Mouse (Mus musculus) lung, postnatal 36 days (tissue): ENCODE data around the gene Abhd2.

Experiments used
- DNase-seq: peaks from one replicate; pipeline ENCODE4 v3.0.0; 2022; ENCODE audit warnings: mixed read lengths

Gene Abhd2

DNA sequence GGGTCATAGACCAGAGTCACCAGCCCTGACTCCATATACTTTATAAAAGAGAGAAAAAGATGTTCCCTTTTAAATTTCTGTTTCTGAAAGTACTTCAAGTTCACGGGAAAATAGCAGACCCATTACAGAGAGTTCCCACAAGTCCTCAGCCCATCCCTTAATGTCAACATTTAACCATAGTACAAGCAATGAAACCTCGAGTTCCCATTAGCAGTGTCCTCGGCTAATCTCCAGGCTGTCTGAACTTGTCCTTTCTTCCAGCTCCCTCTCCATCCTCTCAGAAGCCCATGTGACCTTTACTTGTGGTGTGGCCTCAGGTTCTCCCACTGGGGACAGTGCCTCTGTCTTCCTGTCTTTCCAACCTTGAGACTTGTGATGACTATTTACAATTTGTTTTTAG is 60.4 kb downstream of the Abhd2 start:
- peak; percentile 45 for DNase-seq

DNA sequence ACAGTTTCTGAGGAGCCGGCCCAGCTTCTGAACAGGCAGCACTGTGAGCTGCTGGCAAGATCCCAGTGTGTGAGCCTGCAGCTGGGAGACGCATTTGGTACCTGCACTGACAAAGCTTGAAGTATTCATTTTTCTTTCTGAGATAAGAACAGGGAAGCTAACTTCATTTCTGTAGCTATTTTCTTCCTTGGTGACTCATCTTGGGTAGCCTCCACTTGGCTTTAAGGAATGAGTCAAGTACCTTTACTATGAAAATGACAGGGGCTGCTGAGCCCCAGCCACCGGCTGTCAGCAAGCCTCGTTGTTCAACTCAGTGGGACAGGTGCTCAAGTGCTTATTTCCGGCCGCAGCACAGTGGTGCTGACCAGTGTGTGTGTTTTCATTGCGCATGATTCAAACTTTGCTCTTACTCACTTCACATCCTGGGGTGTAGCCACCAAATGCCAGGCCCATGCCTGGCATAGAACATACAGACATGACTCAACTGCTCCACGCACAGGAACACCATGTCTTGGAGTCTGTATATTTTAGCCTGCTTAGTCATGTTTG is 63.4 kb downstream of the Abhd2 start:
- peak; percentile 44 for DNase-seq

DNA sequence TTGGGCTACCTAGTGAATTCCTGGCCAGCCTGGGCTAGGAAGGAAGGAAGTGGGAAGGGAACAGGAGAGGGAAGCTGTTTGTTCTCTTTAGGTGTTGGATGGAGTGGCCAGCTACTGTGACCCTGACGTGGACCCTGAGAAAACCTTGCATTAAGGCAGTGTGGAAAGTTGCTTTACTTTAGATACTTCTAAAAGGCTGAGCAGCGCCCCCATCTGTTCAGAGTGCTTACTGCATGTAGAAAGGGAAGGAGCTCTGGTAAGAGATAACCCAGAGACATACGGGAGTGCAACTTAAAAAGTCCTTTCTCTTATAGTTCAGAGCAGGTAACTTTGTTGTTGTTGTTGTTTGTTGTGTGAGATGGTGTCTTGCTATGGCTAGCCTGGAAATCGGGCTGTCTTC is 72.9 kb downstream of the Abhd2 start:
- peak; percentile 88 for DNase-seq

DNA sequence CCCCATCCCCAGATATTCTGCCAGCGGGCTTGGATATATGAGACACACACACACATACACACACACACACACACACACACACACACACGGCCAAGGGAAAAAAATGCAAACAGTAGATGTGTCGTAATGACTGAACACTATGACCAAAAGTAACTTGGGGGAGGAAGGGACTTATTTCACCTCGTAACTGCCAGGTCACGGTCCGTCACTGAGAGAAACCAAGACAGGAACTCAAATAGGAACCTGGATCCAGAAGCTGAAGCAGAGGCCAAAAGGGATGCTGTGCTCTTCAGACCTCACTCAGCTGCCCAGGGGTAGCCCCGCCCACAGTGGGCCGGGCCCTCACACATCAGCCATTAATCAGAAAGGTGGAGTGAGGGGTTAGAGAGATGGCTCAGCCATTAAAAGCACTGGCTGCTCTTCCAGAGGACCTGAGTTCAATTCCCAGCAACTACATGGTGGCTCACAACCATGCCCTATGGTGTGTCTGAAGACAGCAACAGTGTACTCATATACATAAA is 73.6 kb downstream of the Abhd2 start:
- no peak for DNase-seq

DNA sequence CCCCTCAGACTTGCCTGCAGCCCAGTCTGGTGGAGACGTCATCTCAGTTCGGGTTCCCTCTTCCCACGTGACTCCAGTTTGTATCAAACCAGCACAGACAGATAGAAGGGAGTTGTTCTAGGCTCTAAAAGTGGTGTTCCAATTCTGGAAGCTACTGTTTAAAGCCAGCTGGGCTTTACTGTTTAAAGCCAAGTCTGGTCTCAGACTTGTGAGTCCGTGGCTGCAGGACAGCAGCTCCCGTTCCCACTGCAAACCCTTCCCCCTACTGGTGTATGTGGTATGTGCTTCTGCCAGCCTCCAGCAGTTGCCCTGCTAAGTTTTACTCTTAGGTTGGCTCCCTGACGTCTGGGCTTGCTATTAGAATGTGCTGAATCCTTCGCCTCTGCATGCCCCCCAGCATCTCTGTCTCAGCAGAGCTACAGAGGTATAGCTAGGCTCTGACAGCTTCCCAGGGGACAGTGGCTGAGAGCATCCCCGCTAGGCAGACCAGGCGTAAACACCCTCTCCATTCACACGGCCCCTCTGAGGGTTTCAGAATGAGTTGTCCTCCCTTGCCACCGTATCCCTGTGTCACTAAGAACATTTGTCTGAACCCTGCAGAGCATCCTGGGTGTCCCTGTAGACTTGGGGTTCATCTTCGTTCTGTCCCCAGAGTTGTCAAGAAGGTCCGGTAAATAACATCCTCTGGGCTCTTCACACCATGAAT is 74.3 kb downstream of the Abhd2 start:
- DNase-seq: no peak

DNA sequence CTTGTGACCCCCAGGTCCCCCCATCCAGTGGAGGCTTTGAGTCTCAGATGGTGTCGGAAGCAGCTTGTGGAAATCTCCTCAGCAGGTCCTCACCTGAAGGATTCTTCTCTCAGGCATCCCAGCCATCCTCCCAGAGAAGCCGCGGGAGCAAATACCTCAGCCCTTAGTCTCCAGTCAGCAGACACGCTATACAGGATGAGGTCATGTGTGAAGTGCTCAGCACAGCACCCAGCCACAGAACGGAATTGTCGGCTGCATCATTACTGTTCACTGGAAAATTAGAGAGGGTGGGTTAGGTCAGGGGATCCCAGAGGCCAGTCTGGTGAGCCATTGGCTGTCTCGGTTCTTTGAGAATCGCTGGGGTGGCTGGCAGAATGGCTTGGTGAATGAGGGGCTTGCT is 75.8 kb downstream of the Abhd2 start:
- DNase-seq: no peak

DNA sequence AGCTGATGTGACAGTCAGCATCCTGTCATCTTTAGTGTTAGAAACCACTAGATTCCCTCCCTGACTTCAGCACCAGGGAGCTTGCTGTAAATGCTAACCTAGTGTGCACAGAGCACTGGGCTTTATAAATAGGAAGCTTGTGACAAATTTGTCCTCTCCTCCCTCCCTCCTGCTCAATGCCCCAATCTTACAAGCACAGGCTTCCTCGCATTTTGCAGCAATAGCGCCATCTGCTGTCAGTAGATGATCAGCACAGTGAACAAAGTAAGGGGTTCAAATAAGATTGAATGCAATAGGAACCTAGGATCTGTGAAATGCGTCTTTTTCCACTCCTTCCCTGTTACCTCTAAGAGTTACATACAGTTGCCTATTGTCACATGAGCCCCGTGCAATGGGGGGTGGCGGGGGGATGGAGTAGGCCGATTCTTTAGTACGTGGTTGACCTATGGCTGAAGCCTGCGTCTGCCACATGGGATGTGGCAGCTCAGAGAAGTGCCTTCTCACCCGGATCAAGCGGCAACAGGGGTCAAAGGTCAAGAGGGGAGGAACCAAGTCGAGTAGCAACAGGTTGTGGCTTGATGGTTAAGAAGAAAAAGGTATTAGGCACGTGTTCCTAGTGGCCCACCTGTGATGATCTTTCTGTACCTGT is 76.9 kb downstream of the Abhd2 start:
- peak; percentile 89 for DNase-seq

DNA sequence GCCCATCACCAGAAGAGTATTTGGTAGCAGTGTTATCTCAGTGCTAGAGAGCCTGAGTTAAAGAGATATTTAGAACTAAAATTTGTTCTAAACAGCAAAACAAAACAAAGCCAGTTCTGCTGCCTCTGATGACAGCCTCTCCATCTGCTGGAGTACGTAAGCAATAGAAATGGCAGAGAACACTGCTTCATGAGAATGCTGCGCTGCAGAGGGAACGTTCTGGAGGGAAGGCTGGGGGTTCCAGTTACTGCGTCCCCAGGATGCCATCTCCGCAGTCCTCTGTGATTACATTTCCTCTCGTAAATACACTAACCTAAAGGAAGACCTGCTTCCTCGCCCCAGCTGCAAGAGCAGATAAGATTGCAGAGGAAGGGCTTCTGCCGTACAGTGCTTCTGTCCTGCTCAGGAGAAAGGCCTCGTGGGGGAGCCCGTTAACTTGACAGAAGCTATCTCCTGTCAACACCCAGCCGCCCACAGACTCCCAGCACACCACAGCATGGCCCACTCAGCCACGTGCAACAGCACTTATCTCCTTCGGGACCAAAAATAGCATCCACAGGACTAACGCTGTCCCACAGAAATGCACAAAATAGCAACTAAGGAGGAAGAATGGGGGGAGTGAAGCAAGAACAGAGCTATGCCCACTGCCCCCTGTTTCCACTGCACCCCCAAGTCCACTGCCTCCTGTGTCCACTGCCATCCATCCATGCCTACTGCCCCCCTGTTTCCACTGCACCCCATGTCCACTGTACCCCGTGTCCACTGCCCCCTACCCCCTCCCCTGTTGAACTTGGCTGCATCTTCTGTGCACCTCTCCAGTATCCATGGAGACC is 85.6 kb downstream of the Abhd2 start:
- DNase-seq: peak; percentile 36

DNA sequence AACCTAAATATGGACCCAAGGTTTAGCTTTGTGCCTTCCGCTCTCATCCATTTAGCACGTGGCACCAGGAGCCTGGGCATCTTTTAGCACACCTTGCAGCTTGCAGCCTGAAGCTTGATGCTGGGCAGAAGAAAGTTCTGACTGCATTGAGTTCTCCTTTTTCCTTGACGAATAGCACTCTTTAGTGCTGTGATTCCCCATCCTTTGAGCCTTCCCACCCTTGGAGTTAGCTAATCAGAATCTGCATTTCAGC is 86.1 kb downstream of the Abhd2 start:
- DNase-seq: no peak

DNA sequence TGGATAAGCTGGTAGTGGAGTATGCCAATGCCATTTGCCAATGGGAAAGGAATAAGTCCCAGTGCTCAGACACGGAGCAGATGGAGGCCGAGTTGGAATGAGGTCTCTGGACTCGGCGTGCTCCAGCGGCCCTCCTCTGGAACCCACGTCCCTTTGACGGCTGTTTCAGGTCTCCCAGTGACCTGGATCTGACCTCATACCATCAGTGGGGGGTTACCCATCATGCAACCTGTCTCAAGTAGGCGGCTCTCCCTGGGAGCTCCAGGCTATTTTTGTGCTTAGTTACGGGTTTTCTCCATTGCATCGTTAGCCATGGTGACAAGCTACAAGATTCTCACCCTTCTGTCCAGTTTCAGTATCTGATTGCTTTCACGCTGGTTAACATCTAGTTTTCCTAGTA is 87.1 kb downstream of the Abhd2 start:
- no peak for DNase-seq

DNA sequence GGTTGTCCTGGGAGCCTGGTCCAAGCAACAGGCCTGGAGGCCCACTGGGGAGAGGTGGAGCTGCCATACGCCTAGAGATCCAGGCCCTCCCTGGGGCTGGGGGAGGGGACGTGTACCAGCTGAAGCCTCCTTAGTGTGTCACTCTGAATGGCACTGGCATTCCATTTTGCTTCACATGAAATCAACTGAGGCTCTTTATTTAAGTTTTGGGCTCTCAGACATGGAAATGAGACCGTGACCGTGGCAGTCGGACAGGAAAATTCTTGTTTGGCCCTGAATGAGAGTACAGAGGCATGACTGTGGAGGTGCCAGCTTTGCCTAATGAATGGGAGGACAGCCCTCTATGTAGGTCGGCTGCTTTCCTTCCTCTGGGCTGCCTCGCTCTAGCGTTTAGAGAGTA is 89.2 kb downstream of the Abhd2 start:
- DNase-seq: no peak

DNA sequence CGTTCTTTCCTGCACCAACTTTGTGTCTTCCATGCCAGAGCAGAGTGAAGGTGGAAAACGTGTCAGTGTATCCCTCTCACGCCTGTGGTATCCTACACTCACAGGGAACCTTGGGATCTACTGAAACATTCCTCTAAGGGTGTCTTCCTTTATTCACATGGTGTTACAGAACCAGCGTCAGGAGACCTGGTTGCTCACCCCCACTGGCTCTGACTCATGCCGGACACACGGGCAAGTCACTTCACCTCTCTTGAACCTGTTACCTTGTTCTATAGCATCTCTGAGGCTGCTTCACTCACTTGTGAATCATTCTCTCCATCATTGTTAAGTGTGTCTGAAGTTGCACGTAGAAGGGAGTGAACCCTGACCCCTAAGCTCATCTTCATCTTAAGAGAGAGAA is 89.8 kb downstream of the Abhd2 start:
- DNase-seq: no peak

DNA sequence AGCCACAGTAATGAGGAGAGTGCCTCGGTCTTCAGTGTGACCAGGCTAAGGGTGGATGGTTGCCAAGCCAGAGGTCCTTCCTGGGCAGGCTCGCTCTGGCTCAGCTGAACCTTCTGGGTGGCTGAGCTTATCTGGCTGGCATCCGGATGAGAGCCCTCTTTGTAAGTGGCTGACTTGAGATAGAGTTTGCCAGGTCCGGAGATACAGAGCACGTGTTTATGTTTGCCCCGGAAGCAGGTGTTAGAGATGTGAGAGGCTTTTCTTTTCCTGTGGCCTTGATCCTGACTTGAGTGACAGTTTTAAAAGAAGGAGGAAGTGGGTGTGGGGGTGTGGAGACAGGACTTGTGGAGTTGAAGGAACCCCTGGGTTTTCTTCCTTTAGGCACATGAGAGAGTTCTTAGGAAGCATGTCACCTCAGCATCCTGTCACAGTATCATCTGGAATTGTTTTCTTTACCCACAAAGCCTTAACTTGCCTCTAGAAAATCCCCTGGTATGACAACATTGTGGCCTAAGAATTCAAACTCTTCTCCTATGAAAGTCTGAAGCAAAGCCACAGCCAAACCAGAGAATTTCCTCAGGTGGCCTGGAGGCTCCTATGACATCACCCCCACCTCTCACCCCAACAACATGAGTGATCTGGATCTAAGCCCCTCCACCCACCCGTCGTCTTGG is 90.5 kb downstream of the Abhd2 start:
- DNase-seq: peak; percentile 90

DNA sequence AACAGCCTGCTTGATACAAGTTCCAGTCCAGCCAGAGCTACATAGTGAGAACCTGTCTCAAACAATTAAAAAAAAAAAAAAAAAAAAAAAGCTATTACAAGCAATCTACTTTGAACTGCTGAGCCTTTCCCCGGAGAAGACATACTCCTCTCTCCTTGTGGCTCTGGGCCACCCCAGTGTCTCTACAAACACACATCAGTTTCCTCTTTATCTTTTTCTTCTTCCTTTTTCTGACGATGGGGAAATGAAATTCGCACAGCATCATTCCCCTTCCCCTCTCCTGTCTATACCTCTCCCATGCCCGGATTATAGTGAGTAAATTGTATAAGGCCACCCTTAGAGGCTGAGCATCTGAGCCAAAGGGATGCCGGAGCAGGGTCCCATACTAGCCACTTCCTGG is 95.7 kb downstream of the Abhd2 start:
- DNase-seq: no peak

DNA sequence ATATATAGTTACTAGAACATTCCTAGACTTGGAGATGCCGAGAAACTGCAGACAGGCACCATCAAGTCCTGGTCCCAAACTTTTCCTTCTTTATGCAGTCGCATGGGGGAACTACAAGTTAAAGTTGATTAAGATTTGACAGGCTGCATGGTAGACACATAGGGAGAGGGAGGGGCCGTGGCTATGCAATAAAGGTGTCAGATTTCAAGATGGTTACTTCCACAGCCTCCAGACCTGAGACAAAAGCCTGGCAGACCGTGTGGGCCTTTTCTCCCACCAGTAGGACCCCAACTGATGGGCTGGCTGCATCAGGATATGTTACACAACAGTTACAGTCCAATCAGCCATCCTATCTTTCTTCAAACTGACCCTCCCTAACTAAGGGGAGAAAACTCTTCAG is 96.4 kb downstream of the Abhd2 start:
- DNase-seq: no peak

DNA sequence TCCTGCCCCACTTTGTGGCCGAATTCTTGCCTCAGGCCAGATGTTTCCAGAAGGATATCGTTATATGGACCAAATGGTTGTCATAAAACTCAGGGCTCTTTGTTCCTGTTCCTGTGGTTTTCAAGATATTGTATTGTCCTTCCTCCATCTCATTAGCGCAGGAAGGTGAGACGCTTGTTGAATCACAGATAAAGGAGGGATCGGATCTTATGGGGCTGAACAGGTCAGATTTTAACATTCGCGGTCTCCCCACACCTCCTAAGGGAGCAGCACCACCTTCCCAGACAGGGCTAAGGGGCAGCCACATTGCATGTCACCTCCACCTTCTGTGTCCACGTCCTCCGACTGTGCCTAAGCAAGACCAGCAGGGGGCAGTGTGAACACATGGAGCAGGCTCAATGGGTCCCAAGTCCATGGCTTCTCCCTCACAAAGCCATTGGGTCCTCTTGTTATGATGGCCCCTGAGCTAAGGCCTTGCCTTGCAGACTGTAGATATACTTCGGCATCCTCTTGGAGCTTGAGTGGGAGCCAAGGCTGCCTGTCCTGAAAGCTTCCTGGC is 98.4 kb downstream of the Abhd2 start:
- peak; percentile 85 for DNase-seq

DNA sequence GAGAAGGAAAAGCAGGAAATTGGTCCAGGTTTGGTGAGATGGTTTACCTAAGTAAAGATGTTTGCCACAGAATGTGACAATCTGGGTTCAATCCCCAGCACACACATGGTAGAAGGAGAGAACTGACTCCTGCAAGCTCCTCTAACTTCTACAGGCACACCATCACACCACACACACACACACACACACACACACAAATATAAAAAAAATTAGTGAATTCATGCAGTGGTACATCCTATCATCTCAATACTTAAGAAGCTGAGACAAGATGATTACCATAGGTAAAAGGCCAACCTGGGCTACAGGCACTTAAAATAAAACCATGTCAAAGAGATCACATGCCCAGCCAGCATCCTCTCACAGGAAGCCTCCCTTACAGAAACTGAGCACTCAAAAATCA is 101.0 kb downstream of the Abhd2 start:
- DNase-seq: no peak

DNA sequence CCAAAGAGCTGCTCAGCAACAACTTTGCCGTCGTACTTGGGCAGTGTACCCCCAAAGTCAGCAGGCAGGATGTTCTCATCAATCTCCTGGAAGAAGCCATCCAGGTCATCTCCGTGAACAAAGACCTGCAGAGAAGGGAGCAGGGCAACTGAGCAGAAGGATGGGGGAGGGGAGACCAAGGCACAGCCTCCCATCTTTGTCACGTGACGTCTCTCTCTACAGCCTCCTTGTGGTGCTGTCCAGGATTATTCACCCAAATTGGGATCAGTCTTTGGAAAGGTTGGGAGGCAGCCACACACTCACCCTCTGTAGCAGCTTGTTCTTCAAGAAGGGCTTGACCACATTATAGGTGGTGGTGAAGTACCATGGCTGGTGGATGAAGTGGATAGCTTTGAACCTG is 102.6 kb downstream of the Abhd2 start:
- DNase-seq: no peak

DNA sequence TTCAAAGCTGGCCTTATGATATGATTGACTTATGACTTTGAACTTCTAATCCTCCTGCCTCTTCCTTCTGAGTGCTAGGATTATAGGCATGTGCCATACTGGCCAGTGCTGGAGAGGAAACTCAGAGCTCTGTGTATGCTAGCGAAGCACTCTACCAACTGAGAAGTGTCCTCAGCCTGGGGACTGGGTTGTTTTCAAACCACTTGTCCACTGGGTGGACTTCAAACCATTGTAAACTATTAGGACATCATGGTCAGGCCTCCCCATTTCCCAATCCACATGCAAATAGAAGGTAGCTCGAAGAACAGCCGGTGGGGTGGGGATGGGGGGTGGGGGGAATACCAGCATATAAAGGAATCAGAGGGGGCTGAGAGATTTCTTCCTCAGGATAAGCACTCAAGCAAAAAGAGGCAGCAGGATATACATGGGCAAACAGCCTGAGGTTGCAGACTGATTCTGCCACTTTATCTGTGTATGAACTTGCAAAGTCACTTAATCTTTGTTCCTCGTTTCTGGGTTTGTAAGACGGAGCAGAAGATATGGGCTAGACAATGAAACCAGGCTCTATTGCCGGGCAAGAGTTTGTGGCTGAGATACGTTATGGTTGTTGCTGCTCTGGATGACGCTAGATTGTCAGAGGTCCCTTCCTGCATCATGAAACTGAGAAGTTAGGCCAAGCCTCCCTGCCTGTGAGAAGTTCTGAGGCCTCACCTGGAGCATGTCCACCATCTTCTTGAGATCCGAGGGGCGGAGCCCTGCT is 103.7 kb downstream of the Abhd2 start:
- DNase-seq: peak; percentile 71

DNA sequence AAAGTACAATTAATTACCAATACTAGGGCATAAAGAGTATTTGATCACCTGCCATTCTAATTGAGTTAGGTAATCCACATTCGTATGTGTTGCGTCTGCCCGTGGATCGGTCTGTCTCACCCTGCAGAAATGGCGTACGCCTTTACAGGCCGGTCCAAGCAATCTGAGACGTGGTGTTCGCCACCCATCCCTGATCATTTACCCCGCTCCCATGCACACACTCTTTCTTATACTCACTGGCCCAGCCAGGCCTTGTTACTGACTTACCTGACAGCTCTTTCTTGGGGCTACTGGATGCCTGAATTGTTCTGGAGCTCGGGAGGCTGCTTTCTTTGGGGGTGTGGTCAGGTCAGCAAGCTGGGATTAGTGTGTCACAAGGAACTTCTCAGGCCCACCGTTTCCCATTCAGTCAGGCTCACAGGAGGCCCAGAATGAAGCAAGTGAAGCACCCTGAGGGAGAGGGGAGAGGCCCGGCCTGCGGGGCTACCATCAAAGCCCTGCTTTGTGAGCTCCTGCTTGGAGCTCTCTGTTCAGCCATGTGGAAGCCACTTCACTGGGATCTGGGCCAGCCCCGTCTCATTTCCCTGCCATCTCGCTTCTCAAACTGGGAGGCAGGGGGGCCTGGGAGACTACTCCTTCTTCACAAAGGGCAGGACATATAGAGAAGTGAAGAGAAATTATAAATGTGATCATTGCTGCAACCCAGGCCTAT is 113.6 kb downstream of the Abhd2 start, which contains the start of gene Rlbp1:
Gene Rlbp1, minus strand, starts transcription at position 627 of the 712 bp plus-strand sequence.
- DNase-seq: no peak

DNA sequence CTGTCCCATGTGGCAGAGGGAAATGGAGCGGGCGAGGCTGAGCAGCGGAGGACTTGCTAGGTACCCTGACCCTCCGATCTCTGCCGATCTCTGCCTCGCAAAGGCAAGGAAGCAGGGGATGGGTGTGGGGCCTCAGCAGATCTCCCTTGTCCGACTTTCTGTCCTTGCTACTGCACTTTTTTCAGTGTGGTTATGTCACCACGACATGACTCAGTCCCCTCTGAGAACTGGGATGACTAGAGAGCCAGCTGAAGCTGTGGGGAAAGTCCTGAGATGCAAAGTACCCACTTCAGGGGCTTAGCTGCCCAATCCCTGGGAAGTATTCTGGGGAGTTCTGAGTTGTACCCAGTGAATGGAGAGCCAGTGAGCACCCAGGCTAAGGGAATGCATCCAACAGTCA is 114.1 kb downstream of the Abhd2 start:
- DNase-seq: no peak
